Mouse (Mus musculus) left cerebral cortex, adult 9 months (tissue): ENCODE data around the gene Pou2f3.

ENCODE experiments used
- DNase-seq, 2 experiments: peaks; one replicate each; pipeline ENCODE4 v3.0.0; 2022; ENCODE audit warnings: low spot score in 2 of 2

The Pou2f3 gene

GRCm38 (mm10) chr9:43078711-43079110 is 131.5 kb downstream of the Pou2f3 start:
- DNase-seq: no peak

DNA sequence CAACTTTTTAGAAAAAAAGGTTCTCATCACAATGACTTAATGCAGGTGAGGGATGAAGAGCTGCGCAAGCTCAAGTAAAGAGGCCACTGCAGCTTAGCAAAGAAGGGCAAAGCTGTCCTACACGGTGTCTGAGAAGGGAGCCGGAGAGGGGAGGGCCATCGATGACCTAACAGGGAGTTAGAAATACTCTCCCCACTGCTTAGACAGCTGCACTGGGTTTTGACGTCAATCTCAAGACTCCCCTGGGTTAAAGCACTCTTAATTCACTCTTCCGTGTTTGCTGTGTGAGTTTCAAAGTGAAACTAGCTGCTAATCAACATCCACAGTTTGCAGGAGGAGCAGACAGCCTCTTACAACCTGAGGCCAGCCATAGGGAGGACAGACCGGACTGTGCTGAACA is 134.0 kb downstream of the Pou2f3 start:
- DNase-seq: no peak

- no peak for DNase-seq
These were observed 135.6 kb downstream of the Pou2f3 start for GRCm38 (mm10) chr9:43074611-43075010.
